Mouse (Mus musculus): Measurements from ENCODE around the gene Trap1.

Gene Trap1

DNA sequence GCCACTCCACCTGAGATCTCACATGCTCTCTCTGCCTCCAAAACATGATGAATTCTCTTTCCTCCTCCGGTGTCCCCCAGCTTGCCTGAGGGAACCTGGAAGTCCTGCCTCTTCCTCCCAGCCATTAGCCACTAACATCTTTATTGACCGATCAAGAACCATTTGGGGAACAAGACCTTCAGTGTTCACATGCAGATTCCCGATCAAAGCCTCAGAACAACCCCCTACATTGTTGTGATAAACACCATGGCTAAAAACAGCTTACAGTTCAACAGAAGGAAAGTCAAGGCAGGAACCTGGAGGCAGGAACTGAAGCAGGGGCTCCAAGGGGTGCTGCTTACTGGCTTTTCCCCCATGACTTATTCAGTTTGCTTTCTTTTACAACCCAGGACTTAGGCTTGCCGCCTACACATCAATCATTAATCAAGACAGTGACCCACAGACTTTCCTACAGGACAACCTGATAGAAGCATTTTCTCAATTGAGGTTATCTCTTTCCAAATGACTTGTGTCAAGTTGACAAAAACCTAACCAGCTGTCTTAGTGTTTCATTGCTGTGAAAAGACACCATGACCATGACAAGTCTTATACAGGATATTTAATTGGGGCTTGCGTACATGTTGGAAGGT lies 63.5 kb downstream of the Trap1 start:
- TF ChIP-seq GATA4 (IDR thresholded peaks at IDR 0.05; ENCODE audit: insufficient replicate concordance, low read length) = no peak

DNA sequence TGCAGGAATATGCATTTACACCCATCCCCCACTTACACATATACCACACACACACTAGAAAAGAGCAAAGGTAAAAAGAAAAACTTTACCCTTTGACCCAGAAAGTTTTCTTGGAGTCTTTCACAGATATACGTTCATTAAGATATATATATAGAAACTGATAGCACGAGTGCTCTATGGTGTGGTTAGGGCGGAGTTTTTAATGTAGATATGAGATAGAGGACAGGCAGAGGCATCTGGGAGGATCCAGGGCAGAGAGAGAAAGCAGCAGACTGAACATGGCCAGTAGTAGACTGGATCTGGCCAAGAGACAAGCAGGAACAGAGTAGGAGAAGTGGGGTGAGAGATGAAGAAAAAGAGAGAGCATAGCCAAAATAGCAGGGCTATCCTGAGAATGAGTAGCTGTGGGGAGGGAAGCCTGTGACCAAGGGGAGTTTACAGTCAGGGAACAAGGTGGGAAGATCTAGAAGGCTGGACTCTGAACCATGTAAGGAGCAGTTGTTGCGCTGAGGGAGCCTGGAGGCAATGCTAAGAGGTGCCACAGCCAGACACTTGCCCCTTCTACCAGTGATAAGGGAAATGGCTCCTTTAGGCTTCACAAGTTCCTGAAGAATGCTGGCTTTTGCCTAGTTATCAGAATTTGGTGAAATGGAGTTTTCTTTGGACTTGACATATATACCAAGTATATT lies 64.6 kb downstream of the Trap1 start:
- no peak for TF ChIP-seq GATA4 (IDR thresholded peaks at IDR 0.05; ENCODE audit: insufficient replicate concordance, low read length)

DNA sequence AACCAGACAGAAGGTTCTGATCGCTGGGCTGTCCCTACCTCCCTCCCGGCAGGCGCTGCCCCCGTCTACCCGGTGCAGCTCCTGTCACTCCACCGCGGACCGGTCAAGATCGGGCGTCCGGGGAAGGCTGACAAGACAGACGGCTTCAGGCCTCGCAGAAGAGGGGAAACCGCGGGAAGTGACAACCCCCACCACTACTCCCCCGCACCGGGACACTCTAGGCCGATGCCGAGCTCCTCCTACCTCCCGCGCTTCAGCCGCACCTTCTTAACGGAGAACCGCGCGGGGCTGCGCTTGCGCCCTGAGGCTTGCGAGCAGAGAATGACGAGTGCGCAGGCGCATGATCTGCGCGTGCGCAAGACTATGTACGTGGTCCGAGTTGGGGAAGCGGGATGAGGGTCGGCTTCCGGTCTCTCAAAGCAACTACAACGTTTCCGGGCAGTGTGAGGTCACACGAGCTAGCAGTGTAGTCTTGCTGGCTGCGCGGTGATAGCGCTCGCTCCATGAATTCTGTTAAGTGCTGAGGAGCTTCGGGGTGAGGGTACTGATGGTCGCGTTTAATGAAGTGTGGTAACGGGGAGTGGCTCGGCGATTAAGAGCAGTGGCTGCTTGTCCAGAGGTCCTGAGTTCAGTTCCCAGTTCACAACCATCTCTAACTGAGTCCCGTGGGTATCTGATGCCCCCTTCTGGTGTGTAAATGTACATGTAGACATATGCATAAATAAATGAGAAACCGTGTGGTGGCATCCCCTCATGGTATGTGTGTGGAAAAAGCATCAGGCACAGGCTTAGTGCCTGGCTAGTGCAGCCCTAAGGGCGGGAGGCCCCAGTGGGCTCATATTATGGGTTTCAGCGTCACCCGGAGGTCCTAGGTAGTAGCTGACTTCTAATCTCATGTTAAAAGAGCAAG lies 73.9 kb downstream of the Trap1 start, which contains the start of gene Slx4:
Gene Slx4, minus strand, starts transcription at position 282 of the 910 bp plus-strand sequence.
- TF ChIP-seq GATA4 (IDR thresholded peaks at IDR 0.05; ENCODE audit: insufficient replicate concordance, low read length) = peak; percentile 20; the same call in 1 of the 2 replicates
